ENCODE assay signal across 22 mouse cellular contexts in genomic region chr6:115913482-115913881, GRCm38 (mm10). TPM values are rescaled to one million over a fixed set of nuclear protein-coding genes. Genes with fewer than 3 reads are reported as not detected.
DNase-seq lines count a peak whose midpoint lies in the region; ATAC-seq and TF ChIP-seq lines count a peak whose summit lies in the region.
"Had no signal": no experiment of that assay in that cellular context is flagged by ENCODE, and none has a peak within 500 bp of the region (broad histone marks: within the 10 kb centered on the region; RNA-seq: fewer than 3 reads in every experiment).

No protein-coding gene starts in this region.

- no peak overlapping the region for H3K4me2 ChIP-seq in limb, embryonic 12.5 days
- H3K4me2 ChIP-seq in forebrain, embryonic 16.5 days (ENCODE audit: low read length): no peak overlapping the region
- H3K4me2 ChIP-seq: heart, embryonic 12.5 days; intestine, embryonic 15.5 days; liver, embryonic 11.5 days; midbrain, embryonic 12.5 days had no signal

- 80% methylated on average over 10 of the region's 10 CpGs for WGBS in limb, embryonic 12.5 days
- 89% methylated on average over 10 of the region's 10 CpGs for WGBS in limb, embryonic 10.5 days
- 46% methylated on average over 10 of the region's 10 CpGs for WGBS in forebrain, embryonic 16.5 days

- H3K9me3 ChIP-seq in limb, embryonic 12.5 days: no peaks in the 10 kb centered on the region
- H3K9me3 ChIP-seq in limb, embryonic 10.5 days (replicated peaks): no peaks in the 10 kb centered on the region
- H3K9me3 ChIP-seq in forebrain, embryonic 16.5 days (ENCODE audit: control insufficient read depth, low read length): no peaks in the 10 kb centered on the region
- H3K9me3 ChIP-seq: heart, embryonic 12.5 days; intestine, embryonic 15.5 days; midbrain, embryonic 12.5 days had no signal

- peaks cover 30% of the 10 kb centered on the region; the same call in 1 of the 2 replicates for H3K36me3 ChIP-seq in limb, embryonic 12.5 days
- H3K36me3 ChIP-seq in limb, embryonic 10.5 days: peaks cover 21% of the 10 kb centered on the region
- H3K36me3 ChIP-seq in forebrain, embryonic 16.5 days (ENCODE audit: control insufficient read depth, insufficient read depth): no peaks in the 10 kb centered on the region
- H3K36me3 ChIP-seq: intestine, embryonic 15.5 days had no signal

- no peaks in the 10 kb centered on the region for H3K27me3 ChIP-seq in limb, embryonic 12.5 days
- H3K27me3 ChIP-seq in limb, embryonic 10.5 days (ENCODE audit: low read depth, poor library complexity, severe bottlenecking): no peaks in the 10 kb centered on the region
- no peaks in the 10 kb centered on the region for H3K27me3 ChIP-seq in forebrain, embryonic 16.5 days (replicated peaks; ENCODE audit: control insufficient read depth, insufficient read depth, low read length)
- H3K27me3 ChIP-seq: heart, embryonic 12.5 days; intestine, embryonic 15.5 days; midbrain, embryonic 12.5 days had no signal

- H3K9ac ChIP-seq in limb, embryonic 12.5 days (replicated peaks): 0 out of 2 replicates have a peak overlapping the region, but pooled peaks have one; percentile 32
- 0 out of 2 replicates have a peak overlapping the region, but pooled peaks have one; percentile 16 for H3K9ac ChIP-seq in forebrain, embryonic 16.5 days (replicated peaks; ENCODE audit: low read depth, low read length)
- H3K9ac ChIP-seq: heart, embryonic 12.5 days; intestine, embryonic 15.5 days; midbrain, embryonic 12.5 days had no signal

- ATAC-seq in limb, embryonic 12.5 days (ENCODE audit: insufficient number of reproducible peaks, insufficient read depth, low FRiP score, low TSS enrichment, low read depth): no peak
- ATAC-seq in forebrain, embryonic 16.5 days: peak; percentile 11
- ATAC-seq in granulocyte monocyte progenitor cell, adult 5-6 weeks (replicated peaks; ENCODE audit: poor library complexity, severe bottlenecking): no peak
- ATAC-seq: intestine, embryonic 15.5 days had no signal

- intact Hi-C loops in gastrocnemius, adult 2 months (cut with DNase I): no loop called here
- intact Hi-C loops in gastrocnemius, postnatal 14 days (cut with DNase I; ENCODE audit: low total_unique reads): no loop called here

- peak overlapping the region; percentile 81; the same call in 1 of the 2 replicates for H3K27ac ChIP-seq in gastrocnemius, adult 2 months
- H3K27ac ChIP-seq in limb, embryonic 12.5 days: no peak overlapping the region
- no peak overlapping the region for H3K27ac ChIP-seq in limb, embryonic 10.5 days
- H3K27ac ChIP-seq in forebrain, embryonic 16.5 days (ENCODE audit: low read length): peak overlapping the region; percentile 66
- H3K27ac ChIP-seq: intestine, embryonic 15.5 days; macrophage; midbrain, embryonic 12.5 days had no signal

- H3K4me1 ChIP-seq in limb, embryonic 12.5 days (replicated peaks): no peaks in the 10 kb centered on the region; the same call in 1 of the 2 replicates
- H3K4me1 ChIP-seq in limb, embryonic 10.5 days: peaks cover 16% of the 10 kb centered on the region
- peaks cover 41% of the 10 kb centered on the region for H3K4me1 ChIP-seq in forebrain, embryonic 16.5 days (replicated peaks; ENCODE audit: control insufficient read depth, insufficient read depth, low read length)
- H3K4me1 ChIP-seq: intestine, embryonic 15.5 days had no signal

- no peak overlapping the region for H3K4me3 ChIP-seq in gastrocnemius, adult 2 months
- H3K4me3 ChIP-seq in limb, embryonic 12.5 days (replicated peaks): no peak overlapping the region
- no peak overlapping the region for H3K4me3 ChIP-seq in limb, embryonic 10.5 days
- H3K4me3 ChIP-seq in forebrain, embryonic 16.5 days (replicated peaks; ENCODE audit: low read length): no peak overlapping the region
- H3K4me3 ChIP-seq: heart, embryonic 12.5 days; intestine, embryonic 15.5 days; midbrain, embryonic 12.5 days had no signal

- TF ChIP-seq CTCF in gastrocnemius, adult 2 months (IDR thresholded peaks at IDR 0.05): no peak

- DNase-seq in gastrocnemius, adult 2 months: no peak
- no peak for DNase-seq in gastrocnemius, postnatal 14 days
- DNase-seq in limb, embryonic 10.5 days (ENCODE audit: low spot score): no peak
- no peak for DNase-seq in spleen, postnatal 4 days (ENCODE audit: low spot score in 2 of 2)
- DNase-seq: adrenal gland, postnatal 25 days; gastrocnemius, postnatal 36 days; lung, adult 2 months; thymus, postnatal 25 days had no signal

RNA-seq across cellular contexts. Expression of gene Rho, which starts 18.1 kb away (rescaled TPM):
- total RNA-seq in gastrocnemius, adult 2 months (2021): under 1 TPM in 1 of 2 experiments, not detected in 1; 0.06 TPM
- under 1 TPM; 0.14 to 0.22 TPM for total RNA-seq in gastrocnemius, postnatal 14 days (2021)
- 0.28 and 0.38 TPM in 2 replicates for polyA plus RNA-seq in limb, embryonic 12.5 days (2016; fragmentation: Nextera tagmentation; extraction: Ambion mirVana)
- 0.24 and 0.31 TPM in 2 replicates for polyA plus RNA-seq in limb, embryonic 10.5 days (2016; fragmentation: Nextera tagmentation; extraction: Ambion mirVana)
- polyA plus RNA-seq in forebrain, embryonic 16.5 days (2015; fragmentation: Nextera tagmentation; extraction: Ambion mirVana): 0.15 TPM in 1 of 2 replicates, not detected in the other
- total RNA-seq in granulocyte monocyte progenitor cell, adult 5-6 weeks (2014; fragmentation: Nextera tagmentation): not detected in 2 replicates
- not detected in 2 replicates for total RNA-seq in granulocyte monocyte progenitor cell, adult 5-6 weeks (2017)
- total RNA-seq: gastrocnemius, postnatal 36 days had no signal
- polyA plus RNA-seq: kidney, embryonic 14.5 days; liver, embryonic 11.5 days; macrophage; midbrain, embryonic 12.5 days had no signal

RNA-seq across cellular contexts. Expression of gene H1foo, which starts 31.3 kb away (rescaled TPM):
- not detected for total RNA-seq in gastrocnemius, adult 2 months (2021)
- not detected for total RNA-seq in gastrocnemius, postnatal 14 days (2021)
- polyA plus RNA-seq in limb, embryonic 12.5 days (2016; fragmentation: Nextera tagmentation; extraction: Ambion mirVana): not detected in 2 replicates
- not detected in 2 replicates for polyA plus RNA-seq in limb, embryonic 10.5 days (2016; fragmentation: Nextera tagmentation; extraction: Ambion mirVana)
- polyA plus RNA-seq in forebrain, embryonic 16.5 days (2015; fragmentation: Nextera tagmentation; extraction: Ambion mirVana): not detected in 2 replicates
- not detected in 2 replicates for total RNA-seq in granulocyte monocyte progenitor cell, adult 5-6 weeks (2014; fragmentation: Nextera tagmentation)
- total RNA-seq in granulocyte monocyte progenitor cell, adult 5-6 weeks (2017): not detected in 2 replicates
- total RNA-seq: adrenal gland, postnatal 25 days; gastrocnemius, postnatal 36 days; heart, postnatal 25 days; layer of hippocampus, adult 8-10 months; left cerebral cortex, postnatal 25 days had no signal
- polyA plus RNA-seq: heart, embryonic 12.5 days; intestine, embryonic 15.5 days; kidney, embryonic 14.5 days; liver, embryonic 11.5 days; lung, adult 2 months; macrophage; midbrain, embryonic 12.5 days; neural tube, embryonic 14.5 days; testis, adult 2 months had no signal

Comparison
In these comparisons a context has a peak if more than half of its experiments do, and no peak if none do; other contexts are left out.
1. H3K27ac ChIP-seq: peak in gastrocnemius, adult 2 months (single experiment) and forebrain, embryonic 16.5 days (single experiment); none in limb, embryonic 12.5 days (single experiment) and limb, embryonic 10.5 days (single experiment).